Mouse (Mus musculus) cerebellum, adult 2 months (tissue): ENCODE measurements at regions not wholly inside any gene's neighbourhood (a gene's known extent, or its start where the extent isn't known, plus 50 kb on each side); places are given as distances from the start of the nearest gene placed in this dataset.
"Not testable (repeated sequence)": the region's sequence is repeated elsewhere in the genome, so short reads cannot be mapped to it uniquely, and the experiment has no call there.

ENCODE experiments used
- DNase-seq, 2 experiments: peaks; one replicate each; pipeline ENCODE4 v3.0.0; 2021
- H3K27ac ChIP-seq: fragments of 200-500 bp; 2 replicates; pipeline ENCODE4 v1.5.1; 2012; ENCODE audit warnings: low read length, control low read depth, inconsistent platforms; ENCODE audit not compliant: insufficient read depth
- H3K27me3 ChIP-seq: fragments of 200-500 bp; 2 replicates; pipeline ENCODE4 v1.6.1; 2012; ENCODE audit warnings: inconsistent platforms, mild to moderate bottlenecking, low read length, moderate library complexity; ENCODE audit not compliant: control insufficient read depth, insufficient read depth
- H3K4me1 ChIP-seq: fragments of 200-500 bp; 2 replicates; pipeline ENCODE4 v1.6.1; 2011; ENCODE audit warnings: low read length; ENCODE audit not compliant: control insufficient read depth, insufficient read depth
- H3K4me3 ChIP-seq: fragments of 200-500 bp; replicated peaks from 2 replicates; pipeline ENCODE3; 2011; ENCODE audit warnings: mild to moderate bottlenecking, low read depth, low read length, control low read depth; ENCODE audit not compliant: insufficient read depth
- CTCF ChIP-seq: fragments of 200-500 bp; IDR thresholded peaks from 2 replicates; pipeline ENCODE4 v1.5.1; 2011; ENCODE audit warnings: low read depth, mild to moderate bottlenecking, control low read depth, low read length, moderate library complexity, borderline replicate concordance; ENCODE audit not compliant: insufficient read depth
- POLR2A ChIP-seq: fragments of 200-500 bp; IDR thresholded peaks from 2 replicates; pipeline ENCODE4 v1.6.1; 2011; ENCODE audit warnings: low read length, control low read depth, borderline replicate concordance; ENCODE audit not compliant: insufficient read depth
- WGBS: fragments of 180-500 bp; shearing (Covaris S2); methylation state at CpG from one replicate; pipeline ENCODE4 v1.1.7; 2018; 5-methylcytosine and 5-hydroxymethylcytosine counted together

GRCm38 (mm10) chr12:109754986-109755385, 154.9 kb upstream of the Rtl1 start:
- 44% methylated on average over 7 of the region's 7 CpGs for WGBS
- H3K4me3 ChIP-seq: no peak overlapping the region
- DNase-seq: no peak
- TF ChIP-seq POLR2A (no peak), CTCF (no peak)
- H3K27ac ChIP-seq: no peak overlapping the region
- H3K4me1 ChIP-seq: no peaks in the 10 kb centered on the region; the same call in 1 of the 2 replicates
- H3K27me3 ChIP-seq: no peaks in the 10 kb centered on the region

GRCm38 (mm10) chr12:109764293-109764692, 164.2 kb upstream of the Rtl1 start:
- Histone ChIP-seq H3K4me1 (no peaks in the 10 kb centered on the region), H3K27ac (no peak overlapping the region), H3K4me3 (no peak overlapping the region), H3K27me3 (no peaks in the 10 kb centered on the region)
- no peak for DNase-seq
- TF ChIP-seq POLR2A: no peak
- no peak for TF ChIP-seq CTCF
- WGBS: 75% methylated on average over 4 of the region's 4 CpGs

GRCm38 (mm10) chr12:109766602-109767001, 166.5 kb upstream of the Rtl1 start:
- not testable (repeated sequence) for H3K27ac ChIP-seq, H3K4me3 ChIP-seq, H3K4me1 ChIP-seq, H3K27me3 ChIP-seq, DNase-seq
- WGBS: 93% methylated on average over 5 of the region's 5 CpGs

- Histone ChIP-seq H3K27me3 (no peaks in the 10 kb centered on the region), H3K4me3 (no peak overlapping the region), H3K27ac (no peak overlapping the region), H3K4me1 (no peaks in the 10 kb centered on the region)
- DNase-seq: no peak
- 3% methylated on average over 2 of the region's 2 CpGs for WGBS
- TF ChIP-seq POLR2A (no peak), CTCF (no peak)
Measured at GRCm38 (mm10) chr12:109772543-109772942, 172.4 kb upstream of the Rtl1 start.

GRCm38 (mm10) chr12:109773909-109774313, 173.8 kb upstream of the Rtl1 start:
- DNase-seq: no peak
- no peak overlapping the region for H3K27ac ChIP-seq
- WGBS: 50% methylated on average over 3 of the region's 3 CpGs
- TF ChIP-seq CTCF (no peak), POLR2A (no peak)
- H3K27me3 ChIP-seq: no peaks in the 10 kb centered on the region
- no peak overlapping the region for H3K4me3 ChIP-seq
- no peaks in the 10 kb centered on the region for H3K4me1 ChIP-seq

- Histone ChIP-seq H3K27me3 (no peaks in the 10 kb centered on the region; the same call in 1 of the 2 replicates), H3K4me1 (no peaks in the 10 kb centered on the region), H3K27ac (no peak overlapping the region), H3K4me3 (no peak overlapping the region)
- 87% methylated on average over 3 of the region's 3 CpGs for WGBS
- no peak for DNase-seq
- TF ChIP-seq POLR2A: no peak
- no peak for TF ChIP-seq CTCF
Measured at GRCm38 (mm10) chr12:109798846-109799245, 198.7 kb upstream of the Rtl1 start.

- no peak overlapping the region for H3K4me3 ChIP-seq
- DNase-seq: no peak
- no peaks in the 10 kb centered on the region for H3K4me1 ChIP-seq
- 90% methylated on average over 1 of the region's 1 CpGs for WGBS
- no peaks in the 10 kb centered on the region; the same call in 1 of the 2 replicates for H3K27me3 ChIP-seq
- no peak for TF ChIP-seq CTCF
- no peak for TF ChIP-seq POLR2A
- H3K27ac ChIP-seq: no peak overlapping the region
Measured at GRCm38 (mm10) chr12:109799395-109799794, 199.3 kb upstream of the Rtl1 start.

GRCm38 (mm10) chr12:109827241-109827915, 227.2 kb upstream of the Rtl1 start:
- TF ChIP-seq POLR2A: no peak
- TF ChIP-seq CTCF: no peak
- Histone ChIP-seq H3K4me3 (no peak overlapping the region), H3K27ac (no peak overlapping the region), H3K27me3 (no peaks in the 10 kb centered on the region), H3K4me1 (no peaks in the 10 kb centered on the region)
- WGBS: 18% methylated on average over 10 of the region's 10 CpGs
- DNase-seq: no peak
